8 mouse cellular contexts compared by ENCODE assay signal in genomic region chr14:31640890-31641505, GRCm38 (mm10). TPM values are rescaled to one million over a fixed set of nuclear protein-coding genes. Genes with fewer than 3 reads are reported as not detected.
DNase-seq lines count a peak whose midpoint lies in the region; ATAC-seq and TF ChIP-seq lines count a peak whose summit lies in the region.

TSS of gene Btd (plus strand) at chr14:31641028.
TSS of gene Hacl1 (minus strand) at chr14:31641286.

- H3K9me3 ChIP-seq in hindbrain, postnatal 0 days (ENCODE audit: low read length): no peaks in the 10 kb centered on the region

- peak; percentile 91 for DNase-seq in gastrocnemius, adult 2 months
- DNase-seq in hindbrain, postnatal 0 days (ENCODE audit: low spot score): peak; percentile 93
- DNase-seq in left cerebral cortex, adult 9 months (ENCODE audit: low spot score in 2 of 2): peak; percentile 82 to 90
- peak; percentile 69 for DNase-seq in right cerebral cortex, postnatal 14 days
- peak; percentile 86 to 90 for DNase-seq in urinary bladder, postnatal 36 days (ENCODE audit: low spot score in 2 of 2)

- no peak for TF ChIP-seq CTCF in gastrocnemius, adult 2 months (IDR thresholded peaks at IDR 0.05)
- TF ChIP-seq CTCF in hindbrain, postnatal 0 days (IDR thresholded peaks at IDR 0.05; ENCODE audit: low read depth): peak; percentile 21; the same call in 1 of the 2 replicates

- H3K4me1 ChIP-seq in hindbrain, postnatal 0 days (ENCODE audit: insufficient read depth, low read length): peaks cover 6% of the 10 kb centered on the region

- WGBS in hindbrain, postnatal 0 days: under 1% methylated on average over 29 of the region's 30 CpGs

- no peaks in the 10 kb centered on the region for H3K36me3 ChIP-seq in hindbrain, postnatal 0 days (ENCODE audit: insufficient read depth, low read length)

- peak within 1 kb of the TSS; percentile 53 for H3K9ac ChIP-seq in hindbrain, postnatal 0 days (replicated peaks; ENCODE audit: low read length)

- peak; percentile 94 for ATAC-seq in activated CD4-positive, CD25-positive, alpha-beta regulatory T cell, adult 4 months
- peak; percentile 96 for ATAC-seq in common myeloid progenitor, adult 5-6 weeks (replicated peaks; ENCODE audit: low read depth, poor library complexity, severe bottlenecking)
- ATAC-seq in hindbrain, postnatal 0 days: peak; percentile 99
- ATAC-seq in megakaryocyte progenitor cell, adult 5-6 weeks (replicated peaks; ENCODE audit: poor library complexity): peak; percentile 96

- peak within 1 kb of the TSS; percentile 94 for H3K27ac ChIP-seq in gastrocnemius, adult 2 months
- H3K27ac ChIP-seq in hindbrain, postnatal 0 days: peak within 1 kb of the TSS; percentile 77

- intact Hi-C loops in gastrocnemius, adult 2 months (cut with DNase I): no loop called here

- H3K4me3 ChIP-seq in gastrocnemius, adult 2 months: peak within 1 kb of the TSS; percentile 75
- peak within 1 kb of the TSS; percentile 62 for H3K4me3 ChIP-seq in hindbrain, postnatal 0 days (ENCODE audit: low read length)

- H3K27me3 ChIP-seq in hindbrain, postnatal 0 days (ENCODE audit: insufficient read depth, low read length): no peaks in the 10 kb centered on the region

- H3K4me2 ChIP-seq in hindbrain, postnatal 0 days (ENCODE audit: low read depth, low read length): peak within 1 kb of the TSS; percentile 98

RNA-seq across cellular contexts. Expression of gene Btd, which starts in this region (rescaled TPM):
- 10 to 100 TPM; 19.7 to 29.2 TPM for polyA plus RNA-seq in activated CD4-positive, CD25-positive, alpha-beta regulatory T cell, adult 4 months (2017; shearing (Covaris generic))
- total RNA-seq in common myeloid progenitor, adult 5-6 weeks (2017): 12.2 and 13.1 TPM in 2 replicates
- total RNA-seq in gastrocnemius, adult 2 months (2021): 1 to 10 TPM; 3.8 to 5.8 TPM
- 30.8 and 42.4 TPM in 2 replicates for total RNA-seq in hindbrain, postnatal 0 days (2014; rRNA removed)
- polyA plus RNA-seq in hindbrain, postnatal 0 days (2015; fragmentation: Nextera tagmentation; extraction: Ambion mirVana): 22.4 and 24.5 TPM in 2 replicates
- 14.7 and 15.6 TPM in 2 replicates for total RNA-seq in megakaryocyte progenitor cell, adult 5-6 weeks (2015)
- 8.1 and 14.3 TPM in 2 replicates for total RNA-seq in megakaryocyte progenitor cell, adult 5-6 weeks (2017)

RNA-seq across cellular contexts. Expression of gene Hacl1, which starts in this region (rescaled TPM):
- 10 to 100 TPM; 36.2 to 37.2 TPM for polyA plus RNA-seq in activated CD4-positive, CD25-positive, alpha-beta regulatory T cell, adult 4 months (2017; shearing (Covaris generic))
- 25.5 and 27.5 TPM in 2 replicates for total RNA-seq in common myeloid progenitor, adult 5-6 weeks (2017)
- 1 to 10 TPM; 4.9 to 5.7 TPM for total RNA-seq in gastrocnemius, adult 2 months (2021)
- 6.3 and 12.8 TPM in 2 replicates for total RNA-seq in hindbrain, postnatal 0 days (2014; rRNA removed)
- polyA plus RNA-seq in hindbrain, postnatal 0 days (2015; fragmentation: Nextera tagmentation; extraction: Ambion mirVana): 10.9 and 11.3 TPM in 2 replicates
- total RNA-seq in megakaryocyte progenitor cell, adult 5-6 weeks (2015): 13.3 and 18.9 TPM in 2 replicates
- 34.8 and 35.6 TPM in 2 replicates for total RNA-seq in megakaryocyte progenitor cell, adult 5-6 weeks (2017)

Comparison
In these comparisons a context has a peak if more than half of its experiments do, and no peak if none do; other contexts are left out.
1. Peak in every context shown above with its lines: DNase-seq, ATAC-seq, H3K4me3 ChIP-seq and H3K27ac ChIP-seq.